Mouse (Mus musculus) hindbrain, embryonic 15.5 days (tissue): Measurements from ENCODE around the gene BC004004. TPM values are rescaled to one million over a fixed set of nuclear protein-coding genes. Genes with fewer than 3 reads are reported as not detected.

ENCODE experiments used
- ATAC-seq: fragments of 200-750 bp; cut with Nextera tagmentation; 2 replicates; pipeline ENCODE4 v1.8.0; 2017; ENCODE audit warnings: low read depth, moderate number of reproducible peaks, moderate TSS enrichment; ENCODE audit not compliant: low FRiP score
- H3K27ac ChIP-seq: fragments of 300-500 bp; sonication (generic); replicated peaks from 2 replicates; pipeline ENCODE4 v1.5.1; 2015; ENCODE audit warnings: mild to moderate bottlenecking, inconsistent platforms
- H3K27me3 ChIP-seq: fragments of 300-500 bp; sonication (generic); 2 replicates; pipeline ENCODE4 v1.6.1; 2015; ENCODE audit warnings: control low read depth, inconsistent platforms
- H3K36me3 ChIP-seq: fragments of 300-500 bp; sonication (generic); 2 replicates; pipeline ENCODE4 v1.6.1; 2015; ENCODE audit warnings: control low read depth, inconsistent platforms
- H3K4me1 ChIP-seq: fragments of 300-500 bp; sonication (generic); replicated peaks from 2 replicates; pipeline ENCODE4 v1.6.1; 2015; ENCODE audit warnings: control low read depth, inconsistent platforms
- H3K4me2 ChIP-seq: fragments of 300-500 bp; sonication (generic); 2 replicates; pipeline ENCODE4 v1.6.1; 2015; ENCODE audit warnings: moderate library complexity, mild to moderate bottlenecking, inconsistent platforms
- H3K4me3 ChIP-seq: fragments of 300-500 bp; sonication (generic); 2 replicates; pipeline ENCODE4 v1.5.1; 2015; ENCODE audit warnings: mild to moderate bottlenecking, inconsistent platforms
- H3K9ac ChIP-seq: fragments of 300-500 bp; sonication (generic); 2 replicates; pipeline ENCODE4 v1.6.1; 2015; ENCODE audit warnings: inconsistent platforms
- H3K9me3 ChIP-seq: fragments of 300-500 bp; sonication (generic); 2 replicates; pipeline ENCODE4 v1.6.1; 2016; ENCODE audit warnings: control low read depth, inconsistent platforms
- WGBS: fragments of 180-500 bp; shearing (Covaris S2); methylation state at CpG from one replicate; pipeline ENCODE4 v1.1.7; 2015; 5-methylcytosine and 5-hydroxymethylcytosine counted together
- polyA plus RNA-seq: library from polyadenylated mRNA; unstranded; fragments of >200 nt; fragmentation: Nextera tagmentation; extraction: Ambion mirVana; gene quantifications from 2 replicates; pipeline ENCODE4 v1.2.1, GENCODE M21; 2015

The BC004004 gene
- polyA plus RNA-seq, 1 experiment from 2014 or later: 121 TPM

DNA sequence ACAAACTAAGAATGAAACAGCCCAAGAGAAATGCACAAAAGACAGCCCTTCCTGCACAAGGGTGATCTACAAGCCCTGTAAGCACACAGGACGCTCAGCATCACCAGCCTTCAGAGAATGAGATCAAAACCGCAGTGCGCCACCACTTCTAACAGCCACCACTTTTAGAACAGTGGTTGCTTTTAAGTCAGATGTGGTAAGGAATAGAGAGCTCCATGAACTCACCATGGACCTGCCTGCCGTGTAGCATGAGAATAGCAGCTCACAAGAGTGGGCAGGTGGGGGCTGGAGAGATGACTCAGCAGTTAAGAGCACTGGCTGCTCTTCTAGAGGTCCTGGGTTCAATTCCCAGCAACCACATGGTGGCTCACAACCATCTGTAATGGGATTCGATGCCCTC is 11.8 kb downstream of the BC004004 start:
- no peak for ATAC-seq
- peaks cover 14% of the 10 kb centered on the region for H3K36me3 ChIP-seq
- 91% methylated on average over 5 of the region's 5 CpGs for WGBS

DNA sequence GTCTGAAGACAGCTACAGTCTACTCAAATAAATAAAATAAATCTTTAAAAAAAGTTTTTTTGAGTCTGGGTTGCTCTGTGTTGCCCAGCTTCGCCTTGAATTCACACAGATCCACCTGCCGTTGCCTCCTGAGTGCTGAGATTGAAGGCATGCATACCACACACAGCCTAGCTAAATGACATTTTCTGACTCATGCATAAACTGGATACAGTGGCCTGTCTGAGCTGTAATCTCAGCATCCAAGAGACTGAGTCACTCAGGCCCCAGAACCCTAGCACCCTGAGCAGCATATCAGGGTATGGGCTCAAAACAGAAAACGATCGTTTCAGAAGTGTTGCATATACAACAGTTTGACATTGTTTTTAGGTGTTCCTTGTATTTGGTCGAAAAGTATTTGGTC is 13.0 kb downstream of the BC004004 start:
- no peak for ATAC-seq
- Histone ChIP-seq H3K4me2 (no peak overlapping the region), H3K4me3 (no peak overlapping the region), H3K9ac (no peak overlapping the region), H3K36me3 (peaks cover 18% of the 10 kb centered on the region), H3K27me3 (no peaks in the 10 kb centered on the region), H3K9me3 (no peaks in the 10 kb centered on the region), H3K27ac (no peak overlapping the region), H3K4me1 (no peaks in the 10 kb centered on the region)
- 87% methylated on average over 5 of the region's 5 CpGs for WGBS

More for the DNA sequence above, 11.8 kb downstream of the BC004004 start:
- Histone ChIP-seq H3K27me3 (no peaks in the 10 kb centered on the region), H3K4me3 (no peak overlapping the region), H3K9ac (no peak overlapping the region), H3K9me3 (no peaks in the 10 kb centered on the region), H3K27ac (no peak overlapping the region), H3K4me1 (no peaks in the 10 kb centered on the region), H3K4me2 (no peak overlapping the region)

DNA sequence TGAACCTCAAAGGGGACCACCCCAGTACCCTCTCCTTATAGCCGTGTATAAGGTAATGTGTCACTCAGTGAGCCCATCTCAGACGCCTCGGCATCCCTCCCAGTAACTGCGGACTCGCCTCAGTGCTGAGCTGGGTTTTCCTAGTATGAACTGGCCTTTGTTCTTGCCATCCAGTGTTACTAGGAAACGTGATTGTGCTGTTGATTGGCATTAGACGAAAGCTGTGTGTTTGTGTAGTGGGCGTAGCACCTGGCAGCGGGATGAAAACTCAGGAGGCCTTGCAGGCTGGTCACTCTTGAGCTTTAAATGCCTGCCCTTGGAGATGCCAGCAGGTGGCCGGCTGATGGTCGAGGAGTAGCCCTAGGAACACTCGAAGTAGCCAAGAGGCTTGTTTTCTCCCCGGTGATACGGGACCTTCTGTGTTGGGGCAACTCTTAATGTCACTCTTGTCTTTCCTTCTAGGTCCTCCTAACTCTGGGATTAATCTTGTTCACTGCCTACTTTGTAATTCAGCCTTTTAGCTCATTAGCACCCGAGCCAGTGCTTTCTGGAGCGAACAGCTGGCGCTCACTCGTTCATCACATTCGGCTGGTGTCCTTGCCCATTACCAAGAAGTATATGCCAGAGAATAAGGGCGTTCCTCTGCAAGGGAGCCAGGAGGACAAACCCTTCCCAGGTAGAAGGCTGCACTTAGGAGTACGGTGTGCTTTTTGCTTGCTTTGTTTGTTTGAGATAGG is 13.8 kb downstream of the BC004004 start:
- Histone ChIP-seq H3K4me2 (no peak overlapping the region), H3K4me3 (no peak overlapping the region), H3K4me1 (no peaks in the 10 kb centered on the region), H3K9me3 (no peaks in the 10 kb centered on the region), H3K36me3 (peaks cover 18% of the 10 kb centered on the region), H3K9ac (no peak overlapping the region), H3K27ac (peak overlapping the region; percentile 22), H3K27me3 (no peaks in the 10 kb centered on the region)
- ATAC-seq: peak; percentile 38; the same call in 1 of the 2 replicates
- WGBS: 42% methylated on average over 21 of the region's 21 CpGs

DNA sequence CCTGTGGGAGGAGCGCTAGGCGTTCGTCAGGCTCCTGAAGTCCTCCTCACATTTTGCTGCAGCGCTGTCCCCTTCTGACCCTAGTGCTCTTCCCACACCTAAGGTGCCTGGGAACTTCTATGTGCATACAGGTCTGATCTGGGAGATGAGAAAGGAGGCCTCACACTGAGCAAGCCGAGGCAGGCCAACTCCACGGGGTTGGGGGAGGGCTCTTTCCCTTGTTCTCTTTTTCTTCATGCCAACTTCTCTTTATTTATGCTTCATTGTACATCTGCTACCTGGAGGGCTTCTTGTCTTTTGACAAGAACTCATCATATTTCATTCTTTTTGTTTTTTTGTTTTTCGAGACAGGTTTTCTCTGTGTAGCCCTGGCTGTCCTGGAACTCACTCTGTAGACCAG is 23.2 kb downstream of the BC004004 start:
- 84% methylated on average over 7 of the region's 7 CpGs for WGBS
- H3K36me3 ChIP-seq: peaks cover 30% of the 10 kb centered on the region
- H3K4me2 ChIP-seq: no peak overlapping the region
- H3K9me3 ChIP-seq: no peaks in the 10 kb centered on the region
- no peaks in the 10 kb centered on the region for H3K4me1 ChIP-seq
- H3K9ac ChIP-seq: no peak overlapping the region
- no peak overlapping the region for H3K4me3 ChIP-seq
- H3K27me3 ChIP-seq: no peaks in the 10 kb centered on the region
- no peak for ATAC-seq
- no peak overlapping the region for H3K27ac ChIP-seq

DNA sequence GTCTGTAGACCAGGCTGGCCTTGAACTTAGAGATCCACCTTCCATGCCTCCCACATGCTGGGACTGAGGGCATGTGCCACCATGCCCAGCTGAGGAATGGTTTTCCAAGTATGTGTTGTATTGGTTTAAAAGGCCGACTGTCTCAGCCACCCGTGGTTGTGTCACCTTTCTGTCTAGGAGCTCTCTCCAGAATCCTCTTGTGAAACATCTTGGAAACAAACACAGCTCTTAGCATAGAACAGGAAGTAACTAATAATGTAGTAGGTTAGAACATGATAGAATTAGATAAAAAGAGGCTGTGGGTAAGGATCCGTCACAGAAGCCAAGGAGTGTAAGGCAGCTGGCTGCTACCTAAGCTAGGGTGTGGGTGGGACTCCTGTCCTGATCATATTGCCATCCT is 24.4 kb downstream of the BC004004 start:
- 90% methylated on average over 3 of the region's 3 CpGs for WGBS

DNA sequence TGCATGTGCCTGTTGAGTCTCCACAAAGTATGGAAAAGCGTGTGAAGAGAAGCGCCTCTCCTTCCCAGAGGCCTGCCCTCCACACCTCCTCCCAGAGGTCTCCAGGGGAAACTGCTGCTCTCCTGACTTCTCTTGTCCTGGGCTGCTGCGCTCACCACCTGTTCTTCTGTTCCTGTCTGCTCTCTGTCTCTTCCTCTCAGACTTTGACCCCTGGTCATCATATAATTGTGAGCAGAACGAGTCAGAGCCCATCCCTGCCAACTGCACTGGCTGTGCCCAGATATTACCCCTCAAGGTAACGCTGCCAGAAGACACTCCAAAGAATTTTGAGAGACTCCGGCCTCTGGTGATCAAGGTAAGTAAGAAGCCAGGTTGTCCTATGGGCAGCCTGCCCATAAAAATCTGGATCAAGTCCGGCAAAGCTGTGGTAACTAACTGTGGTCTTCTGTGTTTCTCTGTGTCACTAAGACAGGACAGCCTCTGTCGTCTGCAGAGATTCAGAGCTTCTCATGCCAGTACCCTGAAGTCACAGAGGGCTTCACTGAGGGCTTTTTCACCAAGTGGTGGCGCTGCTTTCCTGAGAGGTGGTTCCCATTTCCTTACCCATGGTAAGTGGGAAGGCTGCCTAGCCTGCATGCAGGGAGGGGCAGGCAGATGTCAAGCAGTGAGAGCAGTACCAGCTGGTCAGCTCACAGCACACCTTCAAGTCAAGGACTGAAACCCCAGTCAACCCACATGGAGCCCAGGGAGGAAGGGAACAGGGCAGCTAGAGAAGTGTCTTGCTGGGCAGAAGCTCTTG is 25.4 kb downstream of the BC004004 start:
- no peak overlapping the region for H3K9ac ChIP-seq
- H3K27ac ChIP-seq: no peak overlapping the region
- H3K27me3 ChIP-seq: no peaks in the 10 kb centered on the region
- H3K9me3 ChIP-seq: no peaks in the 10 kb centered on the region
- H3K4me3 ChIP-seq: no peak overlapping the region
- no peak overlapping the region for H3K4me2 ChIP-seq
- 82% methylated on average over 9 of the region's 9 CpGs for WGBS
- no peak for ATAC-seq
- no peaks in the 10 kb centered on the region for H3K4me1 ChIP-seq
- peaks cover 48% of the 10 kb centered on the region for H3K36me3 ChIP-seq

More for the DNA sequence above, 24.4 kb downstream of the BC004004 start:
- no peak overlapping the region for H3K4me3 ChIP-seq
- H3K36me3 ChIP-seq: peaks cover 39% of the 10 kb centered on the region
- H3K27ac ChIP-seq: no peak overlapping the region
- H3K4me1 ChIP-seq: no peaks in the 10 kb centered on the region
- H3K9me3 ChIP-seq: no peaks in the 10 kb centered on the region
- no peaks in the 10 kb centered on the region for H3K27me3 ChIP-seq
- ATAC-seq: no peak
- H3K4me2 ChIP-seq: no peak overlapping the region
- H3K9ac ChIP-seq: no peak overlapping the region

DNA sequence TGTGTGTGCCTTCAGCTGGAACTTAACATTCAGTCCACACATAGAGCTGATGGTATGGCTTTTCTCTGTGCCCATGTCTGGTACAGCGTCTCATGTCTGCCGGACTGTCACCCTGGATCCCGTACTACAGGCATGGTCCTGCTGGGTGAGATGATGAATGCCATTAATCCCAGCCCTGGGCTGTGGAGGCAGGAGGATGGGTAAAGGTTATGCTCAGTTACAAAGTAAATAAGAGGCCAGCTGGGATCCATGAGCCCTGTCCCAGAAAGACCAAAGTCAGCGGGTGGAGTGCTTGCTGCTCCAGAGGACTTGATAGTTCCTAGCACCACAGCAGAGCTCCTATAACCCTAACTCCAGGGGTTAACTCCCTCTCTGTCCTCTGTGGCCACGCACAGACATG is 27.2 kb downstream of the BC004004 start:
- peaks cover 54% of the 10 kb centered on the region for H3K36me3 ChIP-seq
- H3K9me3 ChIP-seq: no peaks in the 10 kb centered on the region
- no peak for ATAC-seq
- H3K9ac ChIP-seq: no peak overlapping the region
- WGBS: 86% methylated on average over 5 of the region's 5 CpGs
- no peak overlapping the region for H3K4me2 ChIP-seq
- H3K27me3 ChIP-seq: no peaks in the 10 kb centered on the region
- H3K27ac ChIP-seq: no peak overlapping the region
- no peaks in the 10 kb centered on the region for H3K4me1 ChIP-seq
- no peak overlapping the region for H3K4me3 ChIP-seq

DNA sequence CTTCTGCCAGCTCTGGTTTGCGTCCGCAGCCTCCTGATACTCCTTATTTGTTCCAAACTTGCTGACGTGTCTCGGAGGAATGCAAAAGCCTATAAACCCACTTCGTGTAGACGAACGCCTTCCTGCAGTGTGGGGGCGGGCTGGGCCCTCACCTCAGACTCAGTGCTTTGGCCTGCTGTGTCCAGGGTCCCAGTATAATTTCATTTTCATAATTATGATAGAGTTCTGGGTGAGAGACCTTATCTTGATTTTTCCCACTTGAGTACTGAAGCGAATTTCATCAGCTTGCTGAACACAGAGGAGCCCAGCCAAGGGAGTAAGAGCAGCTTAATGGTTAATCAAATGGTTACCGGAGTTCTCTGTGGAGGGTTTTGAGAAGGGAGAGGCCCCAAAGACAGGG is 28.7 kb downstream of the BC004004 start:
- Histone ChIP-seq H3K4me2 (no peak overlapping the region), H3K27me3 (no peaks in the 10 kb centered on the region), H3K4me3 (no peak overlapping the region), H3K9me3 (no peaks in the 10 kb centered on the region), H3K36me3 (peaks cover 67% of the 10 kb centered on the region), H3K9ac (no peak overlapping the region), H3K27ac (no peak overlapping the region), H3K4me1 (no peaks in the 10 kb centered on the region)
- no peak for ATAC-seq
- 82% methylated on average over 10 of the region's 10 CpGs for WGBS

DNA sequence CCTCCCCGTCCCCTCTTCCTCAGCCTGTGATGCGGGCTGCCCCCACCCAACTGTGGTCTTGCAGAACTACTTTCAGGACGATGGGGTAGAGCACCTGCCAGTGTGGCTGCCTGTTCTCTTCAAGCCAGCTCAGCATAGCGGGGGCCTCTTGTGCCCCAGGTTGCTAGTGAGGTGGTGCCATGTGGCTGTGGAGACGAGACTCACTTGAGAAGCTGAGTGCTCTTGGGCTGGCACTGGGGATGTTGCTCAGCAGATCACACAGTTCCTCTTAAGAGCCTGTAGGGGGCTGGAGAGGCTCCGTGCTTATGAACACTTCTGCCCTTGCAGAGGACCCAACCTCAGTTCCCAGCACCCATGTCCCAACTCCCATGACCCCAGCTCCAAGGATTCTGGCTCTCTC is 29.2 kb downstream of the BC004004 start:
- Histone ChIP-seq H3K4me3 (no peak overlapping the region), H3K4me2 (no peak overlapping the region), H3K9ac (no peak overlapping the region), H3K27me3 (no peaks in the 10 kb centered on the region), H3K36me3 (peaks cover 67% of the 10 kb centered on the region), H3K9me3 (no peaks in the 10 kb centered on the region), H3K4me1 (no peaks in the 10 kb centered on the region), H3K27ac (no peak overlapping the region)
- 84% methylated on average over 6 of the region's 6 CpGs for WGBS
- no peak for ATAC-seq

DNA sequence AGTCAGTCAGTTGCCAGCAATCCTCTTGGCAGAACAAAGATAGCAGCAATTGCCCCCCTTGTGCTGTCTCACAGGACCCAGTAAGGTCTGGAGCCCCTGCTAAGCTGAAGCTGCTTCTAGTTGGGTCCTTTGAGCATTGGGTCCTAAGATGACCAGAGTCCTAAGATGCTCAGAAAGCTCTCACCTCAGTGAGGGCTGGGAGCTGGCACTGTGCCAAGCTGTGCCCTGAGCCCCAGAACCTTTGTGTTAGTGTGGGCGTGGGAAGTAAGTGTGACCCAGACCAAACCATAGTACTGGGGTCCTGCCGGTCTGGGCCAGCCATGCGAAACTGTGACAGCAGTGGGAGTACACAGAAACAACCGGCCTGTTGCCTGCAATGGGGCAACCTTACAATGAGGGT is 30.7 kb downstream of the BC004004 start:
- Histone ChIP-seq H3K9me3 (no peaks in the 10 kb centered on the region), H3K36me3 (peaks cover 61% of the 10 kb centered on the region), H3K27me3 (no peaks in the 10 kb centered on the region), H3K9ac (no peak overlapping the region), H3K4me1 (no peaks in the 10 kb centered on the region), H3K4me3 (no peak overlapping the region), H3K27ac (no peak overlapping the region), H3K4me2 (no peak overlapping the region)
- ATAC-seq: no peak
- WGBS: 90% methylated on average over 4 of the region's 4 CpGs

DNA sequence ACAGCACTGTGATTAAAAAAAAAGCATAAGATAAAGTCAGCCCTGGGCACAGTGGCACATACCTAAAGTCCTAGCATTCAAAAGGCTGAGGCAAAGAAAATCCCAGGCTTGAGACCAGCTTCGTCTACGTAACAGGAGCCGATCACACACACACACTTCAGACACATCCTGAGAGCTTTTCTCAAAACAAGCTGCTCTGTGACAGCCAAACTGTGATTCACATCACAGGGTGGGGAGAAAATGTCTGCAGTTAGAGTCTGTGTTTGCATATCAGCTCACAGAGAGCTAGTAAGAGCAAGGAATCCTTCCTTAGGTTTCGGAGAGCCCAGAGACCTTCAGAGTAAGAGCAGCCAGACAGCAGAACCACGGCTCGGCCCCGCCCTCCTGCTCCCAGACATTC is 32.3 kb downstream of the BC004004 start:
- Histone ChIP-seq H3K27ac (no peak overlapping the region), H3K4me1 (peaks cover 13% of the 10 kb centered on the region; the same call in 1 of the 2 replicates), H3K9me3 (no peaks in the 10 kb centered on the region), H3K4me2 (no peak overlapping the region), H3K36me3 (peaks cover 47% of the 10 kb centered on the region), H3K9ac (no peak overlapping the region), H3K27me3 (no peaks in the 10 kb centered on the region), H3K4me3 (no peak overlapping the region)
- ATAC-seq: no peak
- WGBS: 90% methylated on average over 7 of the region's 7 CpGs

DNA sequence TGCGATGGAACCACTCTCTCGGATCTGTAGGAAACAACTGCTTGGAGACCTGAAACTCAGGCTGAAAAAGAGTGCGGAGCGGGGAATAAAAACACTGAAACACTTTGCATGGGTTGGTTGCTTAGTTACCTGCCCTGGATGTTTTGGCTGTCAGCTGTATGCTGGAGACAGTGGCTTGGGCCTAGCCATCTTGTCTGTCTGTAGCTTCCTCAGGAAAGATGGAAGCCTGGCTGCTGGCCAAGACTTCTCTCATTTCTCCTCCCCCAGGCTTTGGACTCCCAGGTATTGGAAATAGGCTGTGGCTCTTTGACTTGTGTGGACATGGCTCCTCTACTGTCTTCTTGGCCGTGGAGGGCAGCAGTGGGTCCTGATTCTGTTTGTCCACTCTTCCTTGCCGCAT is 32.8 kb downstream of the BC004004 start:
- Histone ChIP-seq H3K4me3 (no peak overlapping the region), H3K4me2 (no peak overlapping the region), H3K9me3 (no peaks in the 10 kb centered on the region), H3K4me1 (peaks cover 14% of the 10 kb centered on the region; the same call in 1 of the 2 replicates), H3K9ac (no peak overlapping the region), H3K27me3 (no peaks in the 10 kb centered on the region), H3K27ac (no peak overlapping the region), H3K36me3 (peaks cover 42% of the 10 kb centered on the region)
- ATAC-seq: no peak
- 93% methylated on average over 6 of the region's 6 CpGs for WGBS
